Mouse (Mus musculus): Measurements from ENCODE around the gene Ero1lb.
"Not testable (repeated sequence)": the region's sequence is repeated elsewhere in the genome, so short reads cannot be mapped to it uniquely, and the experiment has no call there.

Ero1lb gene

DNA sequence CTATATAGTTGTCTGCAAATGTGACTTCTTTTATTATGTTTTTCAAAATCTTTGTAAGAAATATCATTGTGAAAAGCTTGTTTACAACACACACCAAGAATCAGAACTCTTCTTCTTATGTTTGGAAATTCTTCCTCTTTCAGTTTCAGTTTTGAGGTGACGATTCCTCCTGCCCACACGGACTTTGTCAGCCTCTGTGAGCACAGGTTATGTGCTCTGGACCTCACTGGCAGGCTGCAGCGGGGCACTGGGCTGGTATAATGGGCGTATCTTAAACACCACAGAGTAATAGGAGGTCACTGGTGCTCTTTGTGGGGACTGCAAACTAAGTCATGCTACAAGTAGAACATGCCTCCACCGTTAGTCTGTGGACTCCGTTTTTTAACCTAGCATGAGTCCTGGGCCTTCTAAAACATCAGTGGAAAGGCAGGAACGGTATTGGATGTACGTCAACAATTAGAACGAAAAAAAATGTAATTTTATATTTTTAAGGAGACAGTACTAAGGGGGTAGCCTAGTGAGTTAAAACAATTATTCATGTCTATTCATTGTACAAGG, 9.4 kb downstream of the Ero1lb start:
- peak; percentile 12 for DNase-seq (ENCODE audit: low read depth, low spot score)

DNA sequence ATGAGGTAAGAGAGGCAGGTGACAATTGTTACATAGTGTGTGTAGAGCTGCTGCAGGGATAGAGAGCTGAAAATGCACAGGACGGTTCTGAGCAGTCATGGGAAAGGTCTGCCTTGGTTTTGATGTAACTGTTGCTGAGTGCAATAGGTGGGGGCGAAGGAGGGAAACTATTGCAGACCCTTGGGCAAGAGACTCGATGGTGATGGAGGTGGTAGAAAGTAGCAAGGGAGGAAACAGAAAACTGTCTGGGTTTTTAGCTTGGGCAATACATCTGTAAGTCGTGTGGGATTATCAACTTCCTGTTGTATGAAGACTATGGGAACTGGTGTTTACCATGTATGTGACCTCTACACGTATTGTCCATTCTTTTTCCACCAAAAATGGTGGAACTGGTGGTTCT, 12.5 kb downstream of the Ero1lb start:
- no peak for DNase-seq (ENCODE audit: low read depth, low spot score)

DNA sequence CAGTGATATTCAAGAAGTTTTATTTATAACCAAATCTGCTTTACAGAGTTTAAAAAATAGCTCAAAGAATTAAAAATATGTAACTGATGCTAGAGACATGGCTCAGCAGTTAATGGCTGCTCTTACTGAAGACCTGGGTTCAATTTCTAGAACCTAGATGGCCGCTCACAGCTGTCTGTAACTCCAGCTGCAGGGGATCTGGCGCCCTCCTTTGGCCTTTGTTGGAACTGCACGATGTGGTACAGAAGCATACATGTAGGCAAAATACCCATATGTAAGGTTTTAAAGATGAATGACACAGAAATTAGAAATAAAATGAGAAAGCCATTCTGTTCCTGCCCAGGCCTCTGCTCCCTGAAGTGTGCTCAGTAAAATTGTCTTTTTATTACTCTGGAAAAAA, 23.3 kb downstream of the Ero1lb start:
- DNase-seq (ENCODE audit: low read depth, low spot score), result peak; percentile 78

DNA sequence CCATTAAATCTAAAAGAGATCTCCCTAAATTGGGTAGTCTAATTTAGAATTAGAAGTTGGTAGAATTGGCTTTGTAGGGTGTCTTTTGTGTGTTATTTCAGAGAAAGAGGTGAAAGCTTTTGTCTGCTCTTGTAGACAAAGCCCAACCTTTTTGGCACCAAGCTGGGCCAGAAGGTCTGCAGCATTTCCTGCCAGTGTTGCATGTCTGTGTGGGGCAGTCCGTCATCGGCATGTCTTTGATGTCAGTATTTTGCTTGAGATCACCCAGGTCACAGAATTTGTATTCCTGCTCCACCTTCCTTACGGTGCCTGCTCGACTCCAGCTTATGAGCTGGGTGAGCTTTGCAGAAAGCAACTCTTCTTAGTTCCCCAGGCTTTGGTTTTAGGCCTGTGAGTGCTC, 31.4 kb downstream of the Ero1lb start:
- DNase-seq (ENCODE audit: low read depth, low spot score), result not testable (repeated sequence)

DNA sequence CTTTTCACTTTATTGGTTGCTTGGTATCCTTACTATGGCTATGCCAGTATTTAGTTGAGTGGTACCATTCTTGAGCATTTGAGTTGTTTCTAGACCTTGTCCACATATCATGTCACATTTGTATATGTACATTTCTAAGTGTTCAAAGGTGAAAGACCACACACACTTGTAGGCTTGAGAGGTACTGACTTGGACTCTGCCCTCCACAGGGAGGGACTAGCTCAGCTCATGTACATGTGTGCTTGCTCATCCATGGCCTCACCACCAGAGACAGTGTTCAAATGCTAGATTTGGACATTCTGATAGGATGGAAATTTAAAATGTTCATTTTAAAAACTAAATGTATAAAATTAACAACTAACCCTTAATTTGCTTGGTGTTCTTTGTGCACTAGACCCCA, 44.5 kb downstream of the Ero1lb start:
- DNase-seq (ENCODE audit: low read depth, low spot score), result not testable (repeated sequence)

DNA sequence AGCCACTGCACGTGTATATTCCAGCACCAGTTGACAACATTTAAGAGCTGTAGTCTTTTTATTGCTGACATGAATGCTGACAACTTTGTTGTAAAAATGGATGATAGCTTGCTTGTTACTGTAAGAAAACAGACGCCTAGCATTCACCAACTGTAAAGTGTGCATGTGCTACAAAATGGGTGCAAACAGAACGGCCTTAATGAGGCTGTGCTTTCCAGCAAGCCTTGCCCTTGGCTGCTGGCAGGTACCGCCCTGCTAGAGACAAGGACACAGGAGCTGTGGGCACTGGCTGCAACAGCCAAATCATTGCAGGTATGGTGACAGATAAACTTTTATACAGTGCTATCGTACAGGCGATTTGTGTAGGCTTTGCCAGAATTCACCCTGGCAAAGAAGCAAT, 48.4 kb downstream of the Ero1lb start:
- not testable (repeated sequence) for DNase-seq (ENCODE audit: low read depth, low spot score)

DNA sequence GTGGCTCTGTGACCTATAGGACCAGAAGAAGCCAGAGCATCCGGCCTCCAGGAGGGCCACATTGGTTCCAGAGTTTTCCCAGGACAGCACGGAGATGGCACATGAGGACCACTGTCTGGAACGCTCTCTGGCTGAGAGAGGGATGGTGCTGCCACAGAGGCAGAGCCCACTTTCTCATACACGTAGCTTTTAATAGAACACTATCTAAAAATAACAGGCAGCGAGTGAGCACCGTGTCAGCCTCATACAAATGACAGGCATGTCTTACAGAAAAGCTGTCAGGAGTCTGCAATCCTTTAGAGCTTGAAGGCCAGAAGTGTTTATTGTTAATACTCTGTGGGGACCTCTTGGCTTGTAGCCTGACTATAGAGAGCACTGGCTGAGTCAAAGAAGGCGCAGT, 48.9 kb downstream of the Ero1lb start:
- not testable (repeated sequence) for DNase-seq (ENCODE audit: low read depth, low spot score)

DNA sequence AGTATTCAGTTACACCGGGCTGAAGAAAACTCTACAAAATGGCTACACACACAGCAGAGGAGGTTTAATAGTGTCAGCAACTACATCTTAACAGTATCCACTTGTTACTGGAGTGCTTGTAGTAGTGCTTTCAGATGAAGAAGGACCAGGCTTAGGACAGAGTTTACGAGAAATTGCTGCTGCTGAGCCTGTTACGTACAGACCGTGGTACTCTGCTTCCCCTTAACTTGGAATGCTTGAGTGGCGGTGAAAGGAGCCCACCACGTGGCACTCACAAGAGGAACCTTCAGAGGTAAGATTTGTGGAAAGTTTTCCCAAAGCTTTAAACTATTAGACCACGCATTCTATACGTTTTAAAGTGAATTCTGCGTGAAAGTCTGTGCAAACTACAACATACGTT, 49.3 kb downstream of the Ero1lb start:
- not testable (repeated sequence) for DNase-seq (ENCODE audit: low read depth, low spot score)

DNA sequence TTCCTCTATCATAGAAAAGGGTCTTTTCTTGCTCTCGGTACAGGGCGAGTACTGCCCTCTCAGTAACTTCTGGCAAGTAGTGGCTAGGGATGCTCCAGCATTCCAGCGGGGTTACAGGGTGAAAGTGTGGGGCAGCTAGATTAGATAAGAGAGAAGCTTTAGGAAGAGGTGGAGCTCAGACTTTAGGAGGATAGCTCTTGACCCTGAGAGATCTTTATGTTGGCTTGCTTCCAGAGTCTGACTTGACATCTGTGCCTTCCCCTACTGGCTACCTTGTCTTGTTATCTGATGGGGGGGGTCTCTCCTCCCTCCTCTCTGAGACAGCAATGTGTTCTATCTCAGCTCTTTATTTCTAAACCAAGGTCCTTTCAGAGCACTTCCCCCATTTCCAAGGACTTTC, 50.8 kb downstream of the Ero1lb start:
- not testable (repeated sequence) for DNase-seq (ENCODE audit: low read depth, low spot score)

DNA sequence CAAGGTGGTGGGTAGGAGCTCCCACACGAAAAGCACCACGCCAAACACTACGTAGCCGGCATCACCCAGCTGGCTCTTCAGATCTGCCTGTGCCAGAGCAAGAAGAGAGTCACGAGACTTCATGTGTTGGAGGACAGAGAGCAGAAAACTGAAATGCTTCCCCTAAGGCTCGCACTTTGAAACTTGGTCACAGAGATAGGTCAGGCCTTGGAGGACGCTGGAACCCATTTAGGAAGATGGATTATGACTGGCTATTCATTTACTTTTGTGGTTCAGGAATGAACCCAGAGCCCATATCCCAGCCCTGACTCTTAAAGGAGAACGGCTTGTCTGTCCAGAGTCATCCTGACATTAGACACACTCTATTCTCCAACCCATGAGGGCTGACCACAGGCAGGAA, 54.1 kb downstream of the Ero1lb start:
- not testable (repeated sequence) for DNase-seq (ENCODE audit: low read depth, low spot score)

DNA sequence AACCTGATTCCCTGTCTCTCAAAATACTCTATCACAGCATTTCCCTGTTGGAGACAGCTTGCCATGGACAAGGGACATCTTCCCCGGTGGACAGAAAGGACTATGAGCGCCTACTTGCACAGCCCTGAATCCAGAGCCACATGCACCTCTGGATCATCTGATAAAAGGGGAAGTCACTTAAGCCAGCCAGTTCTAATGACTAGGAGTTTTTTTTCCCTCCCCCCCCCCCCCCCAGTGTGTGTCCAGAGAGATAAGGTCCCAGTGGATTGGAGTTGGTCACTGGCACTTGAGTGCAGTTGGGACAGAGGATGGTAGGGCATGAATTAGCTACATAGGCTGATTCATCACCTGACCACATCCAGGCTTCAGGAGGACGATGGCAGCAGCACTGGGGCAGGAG, 60.4 kb downstream of the Ero1lb start:
- not testable (repeated sequence) for DNase-seq (ENCODE audit: low read depth, low spot score)

DNA sequence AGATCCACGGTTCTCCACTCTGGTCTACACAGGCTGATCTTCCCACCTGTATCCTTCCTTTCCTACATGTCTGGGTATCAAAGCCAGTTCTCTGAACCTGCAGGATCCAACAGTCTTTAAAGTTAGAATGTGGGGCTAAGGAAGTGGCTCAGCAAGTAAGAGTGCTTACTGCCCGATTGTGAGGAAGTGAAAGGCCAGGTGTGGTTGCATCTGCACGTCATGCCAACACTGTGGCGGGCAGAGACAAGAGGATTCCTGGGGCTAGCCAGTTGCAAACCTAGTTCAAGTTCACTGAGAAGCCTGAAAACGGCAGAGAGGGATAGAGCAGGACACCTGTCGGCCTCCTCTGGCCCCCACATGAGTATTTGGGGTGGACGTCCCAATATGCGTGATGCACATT, 62.1 kb downstream of the Ero1lb start:
- DNase-seq (ENCODE audit: low read depth, low spot score), result not testable (repeated sequence)

DNA sequence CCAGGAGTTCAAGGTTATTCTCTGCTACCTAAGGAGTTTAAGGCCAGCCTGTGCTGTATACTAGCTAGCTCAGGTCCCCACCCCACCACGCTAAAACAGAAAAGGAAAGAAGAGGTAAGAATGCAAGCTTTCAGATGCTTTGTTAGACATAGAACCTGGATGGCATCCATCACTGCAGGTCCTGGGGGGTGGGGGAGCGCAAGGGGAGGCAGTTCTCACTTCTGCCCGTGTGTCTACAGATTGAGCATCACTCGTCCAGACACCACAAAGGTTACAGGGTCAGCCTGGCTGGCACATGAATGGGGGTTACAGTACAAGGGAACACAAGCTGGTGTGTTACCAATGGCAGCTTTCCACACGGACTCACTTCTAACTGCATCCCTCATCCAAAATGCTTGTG, 62.5 kb downstream of the Ero1lb start:
- not testable (repeated sequence) for DNase-seq (ENCODE audit: low read depth, low spot score)

DNA sequence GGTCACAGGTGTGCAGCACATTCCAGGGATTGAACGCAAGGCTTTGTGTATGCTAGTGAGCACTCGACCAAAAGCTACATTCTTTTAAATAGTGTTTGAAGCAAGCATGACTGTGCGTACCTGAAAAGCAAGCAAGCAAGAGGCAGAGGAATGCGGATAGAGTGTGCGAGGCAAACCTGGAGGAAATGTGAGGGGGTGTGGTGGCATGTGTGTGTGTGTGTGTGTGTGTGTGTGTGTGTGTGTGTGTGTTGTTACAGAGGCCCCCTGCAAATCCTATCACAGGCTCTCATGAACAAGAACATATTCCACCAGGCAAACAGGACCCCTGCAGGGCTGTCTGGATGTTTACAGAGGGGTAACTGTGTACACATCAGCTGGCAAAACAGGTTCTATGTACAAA, 64.6 kb downstream of the Ero1lb start:
- not testable (repeated sequence) for DNase-seq (ENCODE audit: low read depth, low spot score)

DNA sequence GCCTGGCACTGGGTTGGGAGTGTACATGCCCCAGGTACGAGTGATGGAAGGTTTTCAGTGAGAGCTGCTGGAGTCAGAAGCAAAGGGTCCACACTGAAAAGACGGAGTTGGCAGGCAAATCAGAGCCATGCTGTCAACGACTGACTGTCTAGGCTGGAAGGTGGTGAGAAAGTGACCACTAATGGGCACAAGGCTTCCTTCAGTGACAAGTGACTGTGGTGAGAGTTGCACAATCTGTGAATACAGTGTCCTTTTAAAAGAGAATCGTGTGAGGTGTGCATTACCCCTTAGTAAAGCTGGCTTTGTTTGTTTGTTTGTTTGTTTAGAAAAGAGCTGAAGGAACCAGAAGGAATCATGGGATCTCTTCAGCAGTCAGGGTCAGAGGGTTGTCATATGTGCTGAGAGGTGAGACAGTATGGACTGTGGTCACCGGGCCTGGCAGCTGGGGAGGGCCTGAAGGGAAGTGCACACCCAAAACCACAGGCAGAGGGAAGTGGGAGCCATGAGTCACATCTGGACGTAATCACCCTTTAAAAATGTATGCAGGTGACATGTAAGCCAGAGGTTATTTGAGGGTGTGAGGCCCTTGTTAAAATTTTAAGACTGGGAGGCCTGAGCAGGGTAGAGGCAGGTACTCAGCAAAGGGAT, 69.4 kb downstream of the Ero1lb start:
- DNase-seq (ENCODE audit: low read depth, low spot score), result not testable (repeated sequence)

DNA sequence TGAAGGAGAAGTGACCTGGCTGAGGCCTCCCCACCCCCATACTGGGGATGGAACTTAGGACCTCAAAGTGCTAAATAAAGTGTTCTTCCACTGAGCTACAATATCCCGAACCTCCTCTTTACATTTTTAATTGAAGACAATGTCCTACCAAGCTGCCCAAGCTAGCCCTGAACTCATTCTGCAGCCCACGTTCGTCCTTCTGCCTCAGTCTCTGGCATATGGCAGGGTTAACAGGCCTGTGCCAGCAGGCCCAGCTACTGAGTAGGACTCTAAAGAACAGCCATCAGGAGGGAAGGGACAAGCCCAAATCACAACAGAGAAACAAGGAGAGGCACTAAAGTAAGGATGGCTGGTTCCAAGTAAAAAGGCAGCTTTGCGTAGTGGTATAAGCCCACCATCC, 77.1 kb downstream of the Ero1lb start:
- DNase-seq (ENCODE audit: low read depth, low spot score), result not testable (repeated sequence)

DNA sequence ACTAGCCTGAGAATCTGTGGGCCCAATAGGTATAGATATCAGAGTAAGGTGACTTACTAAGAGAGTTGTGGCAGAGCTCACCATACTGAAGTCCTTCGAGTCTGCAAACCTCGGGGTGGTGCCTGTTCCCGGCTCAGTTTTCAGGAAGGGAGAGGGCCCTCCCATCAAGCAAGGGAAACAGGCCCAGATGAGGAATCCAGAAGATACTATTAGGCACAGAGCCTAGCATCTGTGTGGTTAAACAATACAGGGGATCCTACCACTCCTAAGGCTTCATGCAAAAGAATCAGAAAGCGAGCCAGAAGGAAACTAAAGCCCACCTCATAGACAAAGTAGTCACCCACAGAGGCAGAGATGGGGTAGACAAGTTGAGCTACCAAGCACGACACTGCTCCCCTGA, 81.0 kb downstream of the Ero1lb start:
- not testable (repeated sequence) for DNase-seq (ENCODE audit: low read depth, low spot score)

DNA sequence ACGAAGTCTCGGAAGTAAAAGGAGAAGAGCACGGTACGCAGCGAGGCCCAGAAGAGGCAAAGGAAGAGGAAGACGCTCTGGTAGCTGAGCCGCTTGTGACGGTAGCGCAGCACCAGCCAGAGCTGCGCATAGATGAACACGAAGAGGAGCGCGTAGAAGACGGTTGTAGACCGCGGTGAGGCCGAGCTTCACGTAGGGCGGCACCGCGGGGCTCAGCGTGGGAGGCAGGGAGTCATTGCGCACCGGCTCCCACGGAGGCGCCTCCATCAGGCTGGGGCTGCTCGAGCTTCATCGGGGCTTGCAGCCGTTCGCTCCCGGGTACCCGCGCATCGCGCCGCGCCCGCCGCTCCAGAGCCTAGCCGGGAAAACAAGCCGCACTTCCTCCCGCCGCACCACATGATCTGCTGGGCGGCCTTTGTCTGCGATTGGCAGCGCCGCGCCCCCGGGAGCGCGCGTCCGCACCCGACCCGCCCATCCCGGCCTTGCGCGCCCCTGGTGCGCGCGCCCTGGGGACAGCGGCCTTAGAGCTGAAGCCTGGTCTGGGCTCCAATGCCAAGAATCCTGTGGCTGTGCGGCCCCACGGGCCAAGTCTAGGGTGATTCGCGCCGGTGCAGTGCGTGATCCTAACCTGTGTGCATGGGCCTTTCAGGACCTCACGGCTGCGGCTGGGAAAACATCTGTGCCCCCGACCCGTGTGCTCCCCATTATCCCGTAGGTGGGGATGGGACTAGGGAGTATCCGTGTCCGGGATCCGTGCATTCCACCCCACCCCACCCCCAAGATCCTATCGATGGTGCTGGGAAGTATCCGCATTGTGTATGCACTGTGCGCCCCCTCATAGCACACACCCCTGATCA, 84.6 kb downstream of the Ero1lb start:
- DNase-seq (ENCODE audit: low read depth, low spot score), result peak; percentile 27

DNA sequence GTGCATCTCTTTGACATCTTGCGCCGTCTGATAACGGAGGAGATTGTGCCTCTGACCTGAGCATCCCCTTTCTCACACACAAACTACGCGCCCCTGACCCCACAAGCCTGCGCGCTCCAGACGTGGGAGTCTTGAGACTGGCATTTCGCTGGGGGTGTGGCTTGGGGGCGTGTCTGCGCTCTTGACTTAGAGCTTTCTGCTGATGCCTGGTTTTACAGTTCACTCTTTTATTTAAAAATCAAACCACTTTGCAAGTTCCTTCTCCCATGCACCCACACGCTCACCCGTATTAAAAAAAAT, 85.2 kb downstream of the Ero1lb start:
- DNase-seq (ENCODE audit: low read depth, low spot score), result peak; percentile 22

Data from 3T3-L1 (cell line).